Mouse (Mus musculus): Measurements from ENCODE around the gene Tmc3. TPM values are rescaled to one million over a fixed set of nuclear protein-coding genes. Genes with fewer than 3 reads are reported as not detected.

The Tmc3 gene
- polyA plus RNA-seq, 1 experiment: 0.25 TPM

- Histone ChIP-seq H3K27ac (ENCODE audit: insufficient read depth, low read length) (no peak overlapping the region), H3K4me3 (ENCODE audit: low read depth, low read length) (no peak overlapping the region), H3K9ac (ENCODE audit: low read depth, poor library complexity, severe bottlenecking) (no peak overlapping the region), H3K9me3 (replicated peaks; ENCODE audit: control insufficient read depth, insufficient read depth, low read length, poor library complexity, severe bottlenecking) (no peaks in the 10 kb centered on the region), H3K4me1 (ENCODE audit: control insufficient read depth, insufficient read depth, low read length) (peaks cover 2% of the 10 kb centered on the region), H3K27me3 (ENCODE audit: control insufficient read depth, insufficient read depth, low read length, poor library complexity, severe bottlenecking) (no peaks in the 10 kb centered on the region), H3K36me3 (ENCODE audit: control insufficient read depth, insufficient read depth, low read length, poor library complexity, severe bottlenecking) (peaks cover 8% of the 10 kb centered on the region)
- TF ChIP-seq POLR2A (IDR thresholded peaks at IDR 0.05; ENCODE audit: insufficient read depth, low read length) (no peak), CTCF (IDR thresholded peaks at IDR 0.05; ENCODE audit: low read depth, low read length) (no peak)
Observed at GRCm38 (mm10) chr7:83636425-83636824, 51.7 kb downstream of the Tmc3 start.

GRCm38 (mm10) chr7:83637781-83638583 is 53.3 kb downstream of the Tmc3 start:
- Histone ChIP-seq H3K27me3 (ENCODE audit: control insufficient read depth, insufficient read depth, low read length, poor library complexity, severe bottlenecking) (no peaks in the 10 kb centered on the region), H3K4me3 (ENCODE audit: low read depth, low read length) (no peak overlapping the region), H3K27ac (ENCODE audit: insufficient read depth, low read length) (no peak overlapping the region), H3K9ac (ENCODE audit: low read depth, poor library complexity, severe bottlenecking) (no peak overlapping the region), H3K36me3 (ENCODE audit: control insufficient read depth, insufficient read depth, low read length, poor library complexity, severe bottlenecking) (peaks cover 8% of the 10 kb centered on the region), H3K9me3 (replicated peaks; ENCODE audit: control insufficient read depth, insufficient read depth, low read length, poor library complexity, severe bottlenecking) (no peaks in the 10 kb centered on the region), H3K4me1 (ENCODE audit: control insufficient read depth, insufficient read depth, low read length) (peaks cover 2% of the 10 kb centered on the region)
- TF ChIP-seq CTCF (IDR thresholded peaks at IDR 0.05; ENCODE audit: low read depth, low read length) (no peak), EP300 (IDR thresholded peaks at IDR 0.05; ENCODE audit: insufficient read depth, low read depth, low read length) (no peak), POLR2A (IDR thresholded peaks at IDR 0.05; ENCODE audit: insufficient read depth, low read length) (no peak)

GRCm38 (mm10) chr7:83639084-83639483 is 54.4 kb downstream of the Tmc3 start:
- Histone ChIP-seq H3K27me3 (ENCODE audit: control insufficient read depth, insufficient read depth, low read length, poor library complexity, severe bottlenecking) (no peaks in the 10 kb centered on the region), H3K36me3 (ENCODE audit: control insufficient read depth, insufficient read depth, low read length, poor library complexity, severe bottlenecking) (peaks cover 5% of the 10 kb centered on the region), H3K4me1 (ENCODE audit: control insufficient read depth, insufficient read depth, low read length) (peaks cover 2% of the 10 kb centered on the region), H3K9ac (ENCODE audit: low read depth, poor library complexity, severe bottlenecking) (no peak overlapping the region), H3K9me3 (replicated peaks; ENCODE audit: control insufficient read depth, insufficient read depth, low read length, poor library complexity, severe bottlenecking) (no peaks in the 10 kb centered on the region), H3K27ac (ENCODE audit: insufficient read depth, low read length) (no peak overlapping the region), H3K4me3 (ENCODE audit: low read depth, low read length) (no peak overlapping the region)
- no peak for TF ChIP-seq CTCF (IDR thresholded peaks at IDR 0.05; ENCODE audit: low read depth, low read length)
- TF ChIP-seq EP300 (IDR thresholded peaks at IDR 0.05; ENCODE audit: insufficient read depth, low read depth, low read length): no peak
- TF ChIP-seq POLR2A (IDR thresholded peaks at IDR 0.05; ENCODE audit: insufficient read depth, low read length): no peak

GRCm38 (mm10) chr7:83640581-83640980 is 55.9 kb downstream of the Tmc3 start:
- no peak for TF ChIP-seq POLR2A (IDR thresholded peaks at IDR 0.05; ENCODE audit: insufficient read depth, low read length)
- no peak for TF ChIP-seq EP300 (IDR thresholded peaks at IDR 0.05; ENCODE audit: insufficient read depth, low read depth, low read length)
- TF ChIP-seq CTCF (IDR thresholded peaks at IDR 0.05; ENCODE audit: low read depth, low read length): no peak
- H3K4me3 ChIP-seq (ENCODE audit: low read depth, low read length): no peak overlapping the region
- no peaks in the 10 kb centered on the region for H3K9me3 ChIP-seq (replicated peaks; ENCODE audit: control insufficient read depth, insufficient read depth, low read length, poor library complexity, severe bottlenecking)
- H3K36me3 ChIP-seq (ENCODE audit: control insufficient read depth, insufficient read depth, low read length, poor library complexity, severe bottlenecking): peaks cover 5% of the 10 kb centered on the region
- H3K4me1 ChIP-seq (ENCODE audit: control insufficient read depth, insufficient read depth, low read length): peaks cover 2% of the 10 kb centered on the region
- H3K27ac ChIP-seq (ENCODE audit: insufficient read depth, low read length): no peak overlapping the region
- H3K9ac ChIP-seq (ENCODE audit: low read depth, poor library complexity, severe bottlenecking): no peak overlapping the region
- no peaks in the 10 kb centered on the region for H3K27me3 ChIP-seq (ENCODE audit: control insufficient read depth, insufficient read depth, low read length, poor library complexity, severe bottlenecking)

- Histone ChIP-seq H3K4me3 (ENCODE audit: low read depth, low read length) (no peak overlapping the region), H3K9me3 (replicated peaks; ENCODE audit: control insufficient read depth, insufficient read depth, low read length, poor library complexity, severe bottlenecking) (no peaks in the 10 kb centered on the region), H3K27ac (ENCODE audit: insufficient read depth, low read length) (no peak overlapping the region), H3K27me3 (ENCODE audit: control insufficient read depth, insufficient read depth, low read length, poor library complexity, severe bottlenecking) (no peaks in the 10 kb centered on the region), H3K9ac (ENCODE audit: low read depth, poor library complexity, severe bottlenecking) (no peak overlapping the region), H3K4me1 (ENCODE audit: control insufficient read depth, insufficient read depth, low read length) (peaks cover 2% of the 10 kb centered on the region), H3K36me3 (ENCODE audit: control insufficient read depth, insufficient read depth, low read length, poor library complexity, severe bottlenecking) (peaks cover 5% of the 10 kb centered on the region)
- TF ChIP-seq POLR2A (IDR thresholded peaks at IDR 0.05; ENCODE audit: insufficient read depth, low read length): no peak
- TF ChIP-seq CTCF (IDR thresholded peaks at IDR 0.05; ENCODE audit: low read depth, low read length): no peak
- peak; percentile 59; the same call in 1 of the 2 replicates for TF ChIP-seq EP300 (IDR thresholded peaks at IDR 0.05; ENCODE audit: insufficient read depth, low read depth, low read length)
Observed at GRCm38 (mm10) chr7:83641163-83641562, 56.4 kb downstream of the Tmc3 start.

- H3K27me3 ChIP-seq (ENCODE audit: control insufficient read depth, insufficient read depth, low read length, poor library complexity, severe bottlenecking): no peaks in the 10 kb centered on the region
- no peaks in the 10 kb centered on the region for H3K9me3 ChIP-seq (replicated peaks; ENCODE audit: control insufficient read depth, insufficient read depth, low read length, poor library complexity, severe bottlenecking)
- H3K27ac ChIP-seq (ENCODE audit: insufficient read depth, low read length): no peak overlapping the region
- H3K4me3 ChIP-seq (ENCODE audit: low read depth, low read length): no peak overlapping the region
- peaks cover 2% of the 10 kb centered on the region for H3K4me1 ChIP-seq (ENCODE audit: control insufficient read depth, insufficient read depth, low read length)
- H3K36me3 ChIP-seq (ENCODE audit: control insufficient read depth, insufficient read depth, low read length, poor library complexity, severe bottlenecking): peaks cover 5% of the 10 kb centered on the region
- H3K9ac ChIP-seq (ENCODE audit: low read depth, poor library complexity, severe bottlenecking): no peak overlapping the region
- TF ChIP-seq POLR2A (IDR thresholded peaks at IDR 0.05; ENCODE audit: insufficient read depth, low read length) (no peak), CTCF (IDR thresholded peaks at IDR 0.05; ENCODE audit: low read depth, low read length) (no peak), EP300 (IDR thresholded peaks at IDR 0.05; ENCODE audit: insufficient read depth, low read depth, low read length) (no peak)
Observed at GRCm38 (mm10) chr7:83643581-83643980, 58.9 kb downstream of the Tmc3 start.
